Mouse (Mus musculus) heart, postnatal 25 days (tissue): ENCODE measurements around the gene Arid1a. TPM values are rescaled to one million over a fixed set of nuclear protein-coding genes. Genes with fewer than 3 reads are reported as not detected.

Experiments
- DNase-seq: peaks from one replicate; pipeline ENCODE4 v3.0.0; 2022; ENCODE audit warnings: low spot score
- intact Hi-C: fragments of 180-260 bp; cut with DNase I; formaldehyde crosslinking; loops from one replicate; pipeline ENCODE4 v1.15.1; 2025
- total RNA-seq, 2 experiments: library from RNA; stranded (reverse); gene quantifications; 2 replicates each; pipeline ENCODE4 v1.2.3; 2021

Arid1a gene
- total RNA-seq, 2 experiments from 2014 or later, result 35.4 to 42.2 TPM

GRCm38 (mm10) chr4:133750184-133750775, 6.3 kb downstream of the Arid1a start:
- intact Hi-C loops, result no loop called here
- DNase-seq, result no peak

GRCm38 (mm10) chr4:133735282-133735681, 21.3 kb downstream of the Arid1a start:
- intact Hi-C loops, result no loop called here
- no peak for DNase-seq

GRCm38 (mm10) chr4:133730122-133730521, 26.4 kb downstream of the Arid1a start:
- no peak for DNase-seq
- intact Hi-C loops, result loop anchor here (2.0 kb wide), 1 partner anchor 19 kb away; no protein-coding TSS in a partner anchor

- intact Hi-C loops, result loop anchor here (1.0 to 5.0 kb wide), 4 partner anchors 19 to 57 kb away; partner anchors contain the start of gene Pigv
- peak; percentile 86 for DNase-seq
Measured at GRCm38 (mm10) chr4:133729541-133730093, 27.0 kb downstream of the Arid1a start.

GRCm38 (mm10) chr4:133729007-133729406, 27.6 kb downstream of the Arid1a start:
- intact Hi-C loops, result loop anchor here (1.0 to 5.0 kb wide), 3 partner anchors 22 to 57 kb away; partner anchors contain the start of gene Pigv

GRCm38 (mm10) chr4:133728256-133728655, 28.3 kb downstream of the Arid1a start:
- intact Hi-C loops, result loop anchor here (2.0 to 5.0 kb wide), 2 partner anchors 21 to 41 kb away; no protein-coding TSS in a partner anchor
- DNase-seq, result no peak

More at GRCm38 (mm10) chr4:133729007-133729406, 27.6 kb downstream of the Arid1a start:
- DNase-seq, result no peak

- intact Hi-C loops, result loop anchor here (5.0 kb wide), 1 partner anchor 38 kb away; no protein-coding TSS in a partner anchor
- DNase-seq, result no peak
Measured at GRCm38 (mm10) chr4:133725706-133726105, 30.9 kb downstream of the Arid1a start.

GRCm38 (mm10) chr4:133719791-133720190, 36.8 kb downstream of the Arid1a start:
- intact Hi-C loops, result no loop called here
- no peak for DNase-seq

- intact Hi-C loops, result no loop called here
- DNase-seq, result no peak
Measured at GRCm38 (mm10) chr4:133712755-133713154, 43.8 kb downstream of the Arid1a start.

GRCm38 (mm10) chr4:133711307-133712076, 45.1 kb downstream of the Arid1a start:
- no peak for DNase-seq
- intact Hi-C loops, result no loop called here

- intact Hi-C loops, result no loop called here
- no peak for DNase-seq
Measured at GRCm38 (mm10) chr4:133709395-133709794, 47.2 kb downstream of the Arid1a start.

- intact Hi-C loops, result loop anchor here (2.0 kb wide), 3 partner anchors 21 to 49 kb away; partner anchors contain the start of gene Arid1a
- DNase-seq, result no peak
Measured at GRCm38 (mm10) chr4:133707464-133707863, 49.1 kb downstream of the Arid1a start.

GRCm38 (mm10) chr4:133706956-133707355, 49.6 kb downstream of the Arid1a start:
- DNase-seq, result peak; percentile 69
- intact Hi-C loops, result loop anchor here (2.0 kb wide), 3 partner anchors 22 to 50 kb away; partner anchors contain the start of gene Arid1a

- no peak for DNase-seq
- intact Hi-C loops, result no loop called here
Measured at GRCm38 (mm10) chr4:133705062-133705461, 51.5 kb downstream of the Arid1a start.

GRCm38 (mm10) chr4:133700905-133701368, 55.6 kb downstream of the Arid1a start:
- peak; percentile 65 for DNase-seq
- intact Hi-C loops, result no loop called here

GRCm38 (mm10) chr4:133695363-133695762, 61.2 kb downstream of the Arid1a start:
- intact Hi-C loops, result no loop called here

GRCm38 (mm10) chr4:133690252-133690651, 66.3 kb downstream of the Arid1a start:
- no peak for DNase-seq
- intact Hi-C loops, result no loop called here

More at GRCm38 (mm10) chr4:133695363-133695762, 61.2 kb downstream of the Arid1a start:
- DNase-seq, result no peak

- intact Hi-C loops, result loop anchor here (5.0 kb wide), 1 partner anchor 39 kb away; no protein-coding TSS in a partner anchor
- DNase-seq, result no peak
Measured at GRCm38 (mm10) chr4:133688417-133689067, 68.0 kb downstream of the Arid1a start.

GRCm38 (mm10) chr4:133687126-133687525, 69.4 kb downstream of the Arid1a start:
- DNase-seq, result no peak
- intact Hi-C loops, result loop anchor here (5.0 kb wide), 1 partner anchor 40 kb away; no protein-coding TSS in a partner anchor

- intact Hi-C loops, result loop anchor here (5.0 kb wide), 1 partner anchor 41 kb away; no protein-coding TSS in a partner anchor
- DNase-seq, result no peak
Measured at GRCm38 (mm10) chr4:133686512-133686911, 70.1 kb downstream of the Arid1a start.
